Mouse (Mus musculus) cerebellum, postnatal 14 days (tissue): Measurements from ENCODE around the gene Gm5796.
"Not testable (repeated sequence)": the region's sequence is repeated elsewhere in the genome, so short reads cannot be mapped to it uniquely, and the experiment has no call there.

Experiments used
- DNase-seq, 2 experiments: peaks; one replicate each; pipeline ENCODE4 v3.0.0; 2021; ENCODE audit warnings: mixed read lengths in 2 of 2

Gene Gm5796

GRCm38 (mm10) chr14:4023641-4024040, at the start of gene Gm5796:
Gene Gm5796 (plus strand): TSS chr14:4023941.
- DNase-seq, result not testable (repeated sequence)

- not testable (repeated sequence) for DNase-seq
These were observed 25.6 kb upstream of the Gm5796 start, which contains the start of gene Gm3099 for GRCm38 (mm10) chr14:3998094-3998493. Gene Gm3099 (plus strand): TSS chr14:3998394.

GRCm38 (mm10) chr14:4083820-4084219, 60.1 kb downstream of the Gm5796 start, which contains the start of gene Gm3115:
Gene Gm3115 (plus strand): TSS chr14:4084120.
- not testable (repeated sequence) for DNase-seq
